In the genomic region with DNA sequence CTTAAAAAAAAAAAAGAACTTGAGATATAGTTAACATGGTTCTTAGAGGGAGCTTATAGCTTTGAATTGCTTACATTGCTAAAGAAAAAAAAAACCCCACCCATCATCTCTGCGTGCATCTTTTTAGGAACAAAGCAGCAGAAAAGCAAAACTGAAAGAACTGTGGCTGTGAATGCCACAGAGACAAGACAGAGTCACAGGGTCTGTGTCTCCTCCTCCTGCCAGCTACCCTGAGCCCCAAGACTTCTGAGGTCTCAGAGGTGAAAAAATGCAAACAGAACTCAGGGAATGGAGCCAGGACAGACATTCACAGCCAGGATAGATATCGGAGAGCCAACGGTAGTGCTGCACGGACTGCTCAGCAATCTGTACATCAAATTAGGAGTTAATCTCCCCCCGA, we compare ENCODE assay signal across 9 mouse cellular contexts. TPM values are rescaled to one million over a fixed set of nuclear protein-coding genes. Genes with fewer than 3 reads are reported as not detected.
DNase-seq lines count a peak whose midpoint lies in the region; ATAC-seq lines count a peak whose summit lies in the region.
"Had no signal": no experiment of that assay in that cellular context is flagged by ENCODE, and none has a peak within 500 bp of the region (broad histone marks: within the 10 kb centered on the region; RNA-seq: fewer than 3 reads in every experiment).

No protein-coding gene starts in this region.

- 0 out of 2 replicates have a peak overlapping the region, but pooled peaks have one; percentile 9 for H3K9ac ChIP-seq in forebrain, embryonic 16.5 days (replicated peaks; ENCODE audit: low read depth, low read length)
- H3K9ac ChIP-seq in forebrain, embryonic 13.5 days, result no peak overlapping the region
- peak overlapping the region; percentile 54 for H3K9ac ChIP-seq in liver, embryonic 16.5 days (ENCODE audit: low read depth, low read length)

- H3K4me2 ChIP-seq in forebrain, embryonic 16.5 days (ENCODE audit: low read length), result 0 out of 2 replicates have a peak overlapping the region, but pooled peaks have one; percentile 2
- no peak overlapping the region for H3K4me2 ChIP-seq in forebrain, embryonic 13.5 days
- peak overlapping the region; percentile 59 for H3K4me2 ChIP-seq in liver, embryonic 16.5 days (ENCODE audit: low read depth, low read length)

- ATAC-seq in forebrain, embryonic 16.5 days, result no peak
- ATAC-seq in forebrain, embryonic 13.5 days, result no peak
- ATAC-seq in liver, embryonic 16.5 days (ENCODE audit: low read depth), result peak; percentile 32
- ATAC-seq in frontal cortex, adult (ENCODE audit: low TSS enrichment), result no peak

- no peaks in the 10 kb centered on the region for H3K27me3 ChIP-seq in forebrain, embryonic 16.5 days (replicated peaks; ENCODE audit: control insufficient read depth, insufficient read depth, low read length)
- H3K27me3 ChIP-seq in forebrain, embryonic 13.5 days, result no peaks in the 10 kb centered on the region
- no peaks in the 10 kb centered on the region for H3K27me3 ChIP-seq in liver, embryonic 16.5 days (ENCODE audit: control insufficient read depth, insufficient read depth, low read depth, low read length)

- peaks cover 3% of the 10 kb centered on the region; the same call in 1 of the 2 replicates for H3K4me1 ChIP-seq in forebrain, embryonic 16.5 days (replicated peaks; ENCODE audit: control insufficient read depth, insufficient read depth, low read length)
- H3K4me1 ChIP-seq in forebrain, embryonic 13.5 days, result no peaks in the 10 kb centered on the region
- peaks cover 5% of the 10 kb centered on the region; the same call in 1 of the 2 replicates for H3K4me1 ChIP-seq in brown adipose tissue, adult 24 weeks (ENCODE audit: control insufficient read depth, insufficient read depth, insufficient read length, low read length)
- peaks cover 36% of the 10 kb centered on the region for H3K4me1 ChIP-seq in liver, embryonic 16.5 days (ENCODE audit: control insufficient read depth, low read depth, low read length)

- no peak overlapping the region; the same call in 1 of the 2 replicates for H3K27ac ChIP-seq in forebrain, embryonic 16.5 days (ENCODE audit: low read length)
- no peak overlapping the region for H3K27ac ChIP-seq in forebrain, embryonic 13.5 days
- H3K27ac ChIP-seq in brown adipose tissue, adult 24 weeks (replicated peaks; ENCODE audit: low read depth, low read length), result no peak overlapping the region
- H3K27ac ChIP-seq in liver, embryonic 16.5 days (ENCODE audit: low read length), result peak overlapping the region; percentile 72

- H3K4me3 ChIP-seq in forebrain, embryonic 16.5 days (replicated peaks; ENCODE audit: low read length), result no peak overlapping the region
- no peak overlapping the region for H3K4me3 ChIP-seq in forebrain, embryonic 13.5 days
- H3K4me3 ChIP-seq in brown adipose tissue, adult 24 weeks (ENCODE audit: insufficient read depth, low read depth, low read length), result peak overlapping the region; percentile 39
- H3K4me3 ChIP-seq in liver, embryonic 16.5 days (ENCODE audit: low read depth, low read length), result peak overlapping the region; percentile 54

- no peaks in the 10 kb centered on the region for H3K36me3 ChIP-seq in forebrain, embryonic 16.5 days (ENCODE audit: control insufficient read depth, insufficient read depth)
- no peaks in the 10 kb centered on the region for H3K36me3 ChIP-seq in forebrain, embryonic 13.5 days (ENCODE audit: poor library complexity, severe bottlenecking)
- no peaks in the 10 kb centered on the region for H3K36me3 ChIP-seq in liver, embryonic 16.5 days (ENCODE audit: control insufficient read depth, insufficient read depth)

- H3K9me3 ChIP-seq in forebrain, embryonic 16.5 days (ENCODE audit: control insufficient read depth, low read length), result no peaks in the 10 kb centered on the region
- H3K9me3 ChIP-seq in forebrain, embryonic 13.5 days (replicated peaks), result no peaks in the 10 kb centered on the region
- H3K9me3 ChIP-seq in liver, embryonic 16.5 days (replicated peaks; ENCODE audit: control insufficient read depth, low read length), result no peaks in the 10 kb centered on the region

- peak; percentile 62 for DNase-seq in A20 (ENCODE audit: low read depth, low spot score)
- no peak for DNase-seq in kidney, adult 8-10 months
- DNase-seq in frontal cortex, postnatal 14 days (ENCODE audit: low spot score in 2 of 2), result no peak
- DNase-seq: retina, postnatal 1 day had no signal

- 64% methylated on average over 5 of the region's 5 CpGs for WGBS in forebrain, embryonic 16.5 days
- WGBS in forebrain, embryonic 13.5 days, result 65% methylated on average over 5 of the region's 5 CpGs
- 12% methylated on average over 5 of the region's 5 CpGs for WGBS in liver, embryonic 16.5 days (ENCODE audit: insufficient replicate concordance)

RNA-seq across cellular contexts. Expression of gene Unc50, which starts 48.0 kb away (rescaled TPM):
- polyA plus RNA-seq in forebrain, embryonic 16.5 days (2015; fragmentation: Nextera tagmentation; extraction: Ambion mirVana), result 121 and 136 TPM in 2 replicates
- polyA plus RNA-seq in forebrain, embryonic 13.5 days (2015; fragmentation: Nextera tagmentation; extraction: Ambion mirVana), result 120 and 131 TPM in 2 replicates
- 44.5 and 47.5 TPM in 2 replicates for polyA plus RNA-seq in brown adipose tissue, adult 24 weeks (2012; ENCODE audit: insufficient read depth, insufficient read length, missing spikeins)
- polyA plus RNA-seq in liver, embryonic 16.5 days (2015; fragmentation: Nextera tagmentation; extraction: Ambion mirVana), result 63.1 and 64.0 TPM in 2 replicates

RNA-seq across cellular contexts. Expression of gene Coa5, which starts 48.0 kb away (rescaled TPM):
- polyA plus RNA-seq in forebrain, embryonic 16.5 days (2015; fragmentation: Nextera tagmentation; extraction: Ambion mirVana), result 60.6 and 64.1 TPM in 2 replicates
- polyA plus RNA-seq in forebrain, embryonic 13.5 days (2015; fragmentation: Nextera tagmentation; extraction: Ambion mirVana), result 44.2 and 50.4 TPM in 2 replicates
- 151 and 222 TPM in 2 replicates for polyA plus RNA-seq in brown adipose tissue, adult 24 weeks (2012; ENCODE audit: insufficient read depth, insufficient read length, missing spikeins)
- 24.3 and 25.0 TPM in 2 replicates for polyA plus RNA-seq in liver, embryonic 16.5 days (2015; fragmentation: Nextera tagmentation; extraction: Ambion mirVana)

Comparison
In these comparisons a context has a peak if more than half of its experiments do, and no peak if none do; other contexts are left out.
1. H3K4me3 ChIP-seq: peak in brown adipose tissue, adult 24 weeks (single experiment) and liver, embryonic 16.5 days (single experiment); none in forebrain, embryonic 16.5 days (single experiment) and forebrain, embryonic 13.5 days (single experiment).